Mouse (Mus musculus): ENCODE measurements around the gene Igsf3.

Gene Igsf3

DNA sequence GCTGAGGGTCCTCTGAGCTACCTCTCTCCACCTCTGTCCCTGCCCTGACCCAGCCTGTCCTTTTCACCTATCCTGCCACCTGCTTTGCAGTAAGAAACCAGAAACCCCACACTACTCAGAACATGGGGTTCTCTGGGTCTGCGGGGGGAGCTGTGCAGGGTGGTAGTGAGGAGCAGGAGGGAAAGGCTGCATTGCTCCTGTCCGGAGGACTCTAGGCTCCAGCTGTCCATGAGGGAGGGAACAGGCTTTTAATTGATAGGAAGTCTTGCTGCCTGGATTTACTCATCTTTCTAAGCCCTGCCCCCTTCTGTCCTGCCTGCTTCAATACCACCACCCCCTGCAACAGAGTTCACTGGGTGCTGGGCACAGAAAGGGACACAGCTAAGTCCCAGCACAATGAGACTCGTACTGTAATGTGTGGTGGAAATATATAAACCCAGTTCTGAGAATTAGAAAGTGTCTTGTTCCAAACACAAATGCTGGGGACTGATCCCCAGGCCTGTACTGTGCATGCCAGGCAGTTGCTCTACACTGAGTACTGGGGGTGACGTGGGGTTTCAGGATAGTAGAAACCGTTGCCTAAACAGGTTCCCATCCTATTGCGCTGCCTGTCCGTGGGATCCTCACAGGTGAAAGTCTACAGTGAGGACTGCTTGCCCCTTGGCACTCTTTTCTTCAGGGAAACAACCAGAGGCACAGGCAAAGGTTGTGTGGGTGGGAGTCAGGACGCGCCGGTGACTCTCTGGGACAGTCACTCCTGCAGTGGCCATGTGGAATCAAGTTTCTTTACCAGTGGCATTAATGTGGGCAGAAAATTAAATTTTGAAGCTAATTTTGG, 133.0 kb downstream of the Igsf3 start:
- DNase-seq = no peak

DNA sequence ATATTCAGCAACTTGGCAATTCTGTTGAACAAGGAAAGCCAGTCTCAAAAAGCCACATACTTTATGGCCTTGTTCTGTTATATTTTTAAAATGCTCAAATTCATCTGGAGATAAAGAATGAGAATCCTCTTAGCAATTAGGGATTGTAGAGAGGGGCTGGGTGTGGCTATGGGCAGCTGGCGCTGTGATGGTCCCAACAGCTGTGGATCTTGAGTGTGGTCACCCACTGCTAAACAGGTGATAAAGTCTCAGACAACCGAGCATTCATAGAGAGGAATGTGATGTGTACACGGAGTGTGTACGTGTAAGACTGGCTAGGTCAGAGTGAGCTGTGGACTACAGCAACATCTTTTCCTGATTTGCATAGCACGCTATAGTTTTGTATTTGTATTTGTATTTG, 133.7 kb downstream of the Igsf3 start:
- DNase-seq = no peak

All from cerebellum, postnatal 10 days (tissue).